Mouse (Mus musculus): ENCODE measurements at regions not wholly inside any gene's neighbourhood (a gene's known extent, or its start where the extent isn't known, plus 50 kb on each side); places are given as distances from the start of the nearest gene placed in this dataset.

- DNase-seq (ENCODE audit: low spot score), result no peak
These were observed 164.3 kb upstream of the Ednrb start for GRCm38 (mm10) chr14:104008538-104008937.

- DNase-seq (ENCODE audit: low spot score), result no peak
These were observed 162.2 kb upstream of the Ednrb start for GRCm38 (mm10) chr14:104006426-104006825.

DNA sequence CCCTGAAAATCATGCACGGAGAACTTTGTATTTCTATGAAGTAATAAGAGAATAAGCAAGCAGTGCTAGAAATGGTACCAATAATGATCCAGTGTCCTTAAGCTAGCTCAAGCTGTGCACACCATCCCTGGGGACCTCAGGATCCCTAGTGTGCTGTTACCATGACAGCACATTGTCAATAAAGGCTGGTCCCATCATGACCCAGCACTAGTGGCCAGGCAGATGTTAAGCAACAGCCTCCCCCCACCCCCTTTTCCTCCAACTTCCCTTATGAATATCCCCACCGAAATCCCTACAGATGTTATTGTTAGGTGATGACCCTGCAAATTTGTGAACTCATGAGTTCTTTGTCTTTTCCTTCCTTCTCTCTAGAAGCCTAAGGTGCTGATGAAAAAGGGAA lies 160.9 kb upstream of the Ednrb start:
- DNase-seq (ENCODE audit: low spot score), result no peak

DNA sequence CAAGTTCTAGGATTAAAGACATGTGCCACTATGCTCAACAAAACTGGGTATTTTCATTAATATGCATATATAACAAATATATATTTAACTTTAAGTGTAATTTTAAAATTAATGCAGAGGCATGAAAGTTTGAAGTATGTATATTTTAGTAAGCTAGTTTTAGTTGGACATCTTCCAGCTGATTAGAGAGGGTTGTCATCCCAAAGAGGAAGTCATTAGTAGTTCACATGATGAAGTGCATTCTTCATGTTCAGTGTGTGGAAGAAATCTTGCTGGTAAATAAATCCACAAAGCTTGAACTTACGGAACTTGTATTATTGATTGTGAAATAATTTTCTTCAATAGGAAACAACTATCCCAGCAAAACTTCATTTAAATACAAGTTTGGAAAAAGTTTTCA lies 158.2 kb upstream of the Ednrb start:
- no peak for DNase-seq (ENCODE audit: low spot score)

DNA sequence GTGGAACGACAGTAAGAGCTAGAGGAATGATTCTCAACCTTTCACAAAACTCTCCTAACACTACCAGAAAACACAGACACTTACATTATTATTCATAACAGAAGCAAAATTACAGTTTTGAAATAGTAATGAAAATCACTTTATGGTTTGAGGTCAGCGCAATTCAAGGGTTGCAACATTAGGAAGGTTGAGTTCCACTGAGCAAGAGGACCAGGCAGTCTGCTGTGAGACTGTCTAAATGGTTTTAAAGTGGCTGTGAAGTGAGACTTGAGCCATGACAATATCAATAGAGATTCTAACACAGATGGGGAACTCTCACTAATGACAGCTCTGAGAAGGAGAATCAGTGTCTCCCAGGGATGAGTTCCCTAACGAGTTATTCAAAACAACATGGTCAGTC lies 146.2 kb upstream of the Ednrb start:
- DNase-seq (ENCODE audit: low spot score), result no peak

DNA sequence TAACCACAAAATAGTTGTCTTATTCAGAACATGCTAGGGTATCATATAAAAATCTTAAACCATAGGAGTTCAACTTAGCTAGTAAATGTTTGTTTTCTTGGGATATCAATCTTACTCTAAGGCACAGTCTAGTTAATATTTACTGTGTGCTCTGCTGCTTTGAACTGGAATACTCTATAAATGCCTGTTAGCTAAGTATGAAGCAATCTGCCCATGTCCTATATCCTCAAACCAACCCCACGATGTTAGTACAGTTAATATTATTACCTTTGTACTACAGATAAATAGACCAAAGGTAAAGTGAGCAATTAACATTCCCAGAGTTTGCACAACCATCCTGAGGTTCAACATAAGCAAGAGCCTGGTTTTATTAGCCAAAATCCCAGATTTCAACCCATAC lies 145.7 kb upstream of the Ednrb start:
- no peak for DNase-seq (ENCODE audit: low spot score)

- no peak for DNase-seq (ENCODE audit: low spot score)
These were observed 143.1 kb upstream of the Ednrb start for GRCm38 (mm10) chr14:103987266-103987665.

DNA sequence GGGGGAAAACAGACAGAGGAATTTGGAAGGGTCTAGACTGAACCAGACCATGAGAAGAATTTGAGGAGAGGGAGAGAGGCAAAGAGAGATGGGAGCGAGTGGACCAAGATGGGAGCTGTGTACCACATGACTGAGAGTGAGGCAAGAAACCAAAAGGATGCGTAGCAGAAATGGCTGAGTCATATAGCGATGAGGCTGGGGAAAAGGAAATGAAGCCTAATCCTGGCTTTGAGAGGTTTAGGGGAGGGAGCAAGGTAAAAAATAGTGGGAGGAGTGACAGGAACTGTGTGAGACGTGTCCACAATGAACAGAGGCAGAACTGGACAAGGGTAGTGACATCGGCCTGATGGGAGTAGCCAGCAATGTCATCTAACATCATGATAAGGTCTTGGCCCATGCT lies 140.1 kb upstream of the Ednrb start:
- no peak for DNase-seq (ENCODE audit: low spot score)

DNA sequence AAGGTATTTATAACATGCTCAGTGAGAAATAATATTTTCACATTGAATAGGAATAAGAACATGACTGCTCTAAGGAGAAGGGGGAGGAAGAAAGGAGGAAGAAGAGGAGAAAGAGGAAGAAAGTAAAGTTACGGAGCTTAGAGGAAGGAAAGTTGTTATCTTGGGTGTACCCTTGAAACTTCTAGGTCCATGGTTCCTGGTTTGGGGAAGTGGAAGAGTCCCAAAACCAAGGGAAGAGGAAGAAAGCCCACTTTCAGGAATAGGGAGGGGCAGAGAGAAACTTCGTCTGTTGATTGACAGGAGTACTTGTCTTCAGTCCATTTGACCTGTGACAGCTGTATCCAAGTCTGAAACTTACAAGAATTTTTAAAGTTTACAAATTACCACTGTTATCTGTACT lies 134.6 kb upstream of the Ednrb start:
- no peak for DNase-seq (ENCODE audit: low spot score)

- no peak for DNase-seq (ENCODE audit: low spot score)
These were observed 133.6 kb upstream of the Ednrb start for GRCm38 (mm10) chr14:103977769-103978168.

DNA sequence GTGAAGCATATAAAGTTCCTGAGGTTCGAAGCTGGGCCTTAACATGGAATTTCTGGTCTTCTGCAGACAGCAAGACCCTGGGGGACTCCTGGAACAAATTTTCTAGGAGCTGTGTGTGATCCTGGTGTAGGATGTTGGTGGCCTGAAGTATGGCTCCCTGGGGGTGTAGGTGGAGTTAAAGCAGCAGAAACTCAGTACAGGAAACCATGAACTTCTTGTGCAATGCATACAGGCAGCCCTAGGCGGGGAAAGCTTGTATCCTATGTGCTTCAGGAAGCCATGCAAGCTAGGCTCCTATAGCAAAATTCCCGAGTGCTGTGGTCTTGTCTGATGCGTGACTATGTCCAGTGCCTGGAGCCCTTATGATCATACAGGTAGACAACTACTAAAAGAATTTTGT lies 129.8 kb upstream of the Ednrb start:
- no peak for DNase-seq (ENCODE audit: low spot score)

- no peak for DNase-seq (ENCODE audit: low spot score)
These were observed 128.9 kb upstream of the Ednrb start for GRCm38 (mm10) chr14:103973111-103973510.

- no peak for DNase-seq (ENCODE audit: low spot score)
These were observed 125.1 kb upstream of the Ednrb start for GRCm38 (mm10) chr14:103969305-103969704.

DNA sequence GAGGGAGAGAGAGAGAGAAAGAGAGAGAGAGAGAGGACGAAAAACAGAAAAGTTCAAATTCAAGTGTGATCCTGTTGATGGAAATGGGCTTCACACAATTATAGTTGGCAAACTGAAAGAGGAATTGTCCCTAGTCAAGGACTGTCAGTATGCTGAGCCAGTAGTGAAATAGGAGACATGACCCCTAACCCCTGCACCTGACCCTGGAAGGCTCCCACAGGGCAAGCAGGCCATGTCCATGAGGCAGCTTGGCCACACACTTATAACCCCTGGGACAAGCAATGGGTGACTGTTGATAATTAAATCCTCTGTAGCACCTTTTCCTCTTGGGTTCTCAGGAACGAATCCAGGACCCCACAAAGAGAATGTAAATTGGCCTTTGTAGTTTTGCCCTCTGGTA lies 122.1 kb upstream of the Ednrb start:
- DNase-seq (ENCODE audit: low spot score), result no peak

DNA sequence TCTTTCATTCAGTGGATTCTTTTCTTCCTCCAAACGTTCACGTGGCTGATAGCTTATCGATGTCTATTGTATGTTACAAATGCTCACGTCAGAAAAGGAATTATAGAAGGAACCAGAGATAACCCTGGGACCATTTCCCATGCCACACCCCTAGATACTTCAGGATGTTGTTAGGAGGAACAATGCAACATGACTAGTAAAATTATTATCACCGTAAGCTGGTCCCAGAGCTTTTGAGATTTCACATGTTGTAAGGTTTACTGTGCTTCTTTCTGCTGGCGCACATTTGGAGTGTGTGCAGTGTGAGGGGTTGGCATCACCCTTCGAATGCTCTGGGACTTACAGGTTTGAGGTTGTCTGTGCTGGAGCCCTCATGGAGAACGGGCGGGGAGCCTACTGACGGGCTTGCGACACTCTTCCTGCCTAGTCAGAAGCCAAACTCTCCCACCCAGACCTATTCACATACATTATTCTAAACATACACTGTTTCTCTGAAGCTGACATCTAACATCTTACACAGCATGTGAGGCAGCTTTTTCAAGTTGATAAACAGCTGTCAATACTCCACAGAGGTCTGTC lies 118.2 kb upstream of the Ednrb start:
- DNase-seq (ENCODE audit: low spot score), result no peak

DNA sequence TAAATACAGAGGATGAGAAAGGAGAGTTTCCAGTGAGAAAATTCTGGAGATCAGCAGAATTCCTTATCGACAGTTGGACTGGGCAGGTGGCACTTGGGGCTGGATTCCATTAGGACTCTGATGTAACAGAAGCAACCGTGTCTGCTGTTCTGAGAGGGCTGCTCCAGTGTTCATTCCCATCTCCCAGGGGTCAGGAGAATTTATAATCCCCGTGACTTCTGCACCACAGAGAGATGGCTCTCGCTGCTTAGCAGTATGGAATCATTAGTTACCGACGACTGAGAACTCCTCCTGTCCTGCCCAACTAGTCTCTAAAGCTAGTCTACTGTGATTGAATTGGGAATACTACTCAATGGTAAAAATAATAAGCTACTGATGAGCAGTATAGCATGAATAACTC lies 107.7 kb upstream of the Ednrb start:
- DNase-seq (ENCODE audit: low spot score), result no peak

DNA sequence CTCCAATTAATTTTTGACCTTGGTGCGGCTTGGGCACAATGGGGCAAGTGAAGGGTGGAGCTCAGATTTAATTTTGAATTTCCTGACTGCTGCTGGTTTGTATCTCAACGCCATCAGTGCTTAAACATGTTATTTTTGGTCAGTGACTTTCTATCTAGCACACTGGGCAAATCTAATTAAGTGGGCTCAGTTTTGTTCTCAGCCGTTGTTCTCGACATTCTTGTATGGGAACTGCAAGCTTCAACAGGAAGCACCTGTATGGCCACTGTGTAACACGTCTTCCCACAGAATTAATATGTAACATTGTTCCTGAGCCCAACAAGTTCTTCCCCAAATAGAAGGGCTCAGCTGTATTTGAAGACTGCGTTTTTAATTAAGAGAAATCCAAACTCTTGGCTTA lies 105.7 kb upstream of the Ednrb start:
- DNase-seq (ENCODE audit: low spot score), result no peak

GRCm38 (mm10) chr14:103948026-103948777 lies 104.0 kb upstream of the Ednrb start:
- no peak for DNase-seq (ENCODE audit: low spot score)

GRCm38 (mm10) chr14:103945753-103946152 lies 101.6 kb upstream of the Ednrb start:
- no peak for DNase-seq (ENCODE audit: low spot score)

GRCm38 (mm10) chr14:103939867-103940266 lies 95.7 kb upstream of the Ednrb start:
- DNase-seq (ENCODE audit: low spot score), result no peak

GRCm38 (mm10) chr14:103938937-103939336 lies 94.7 kb upstream of the Ednrb start:
- DNase-seq (ENCODE audit: low spot score), result no peak

- DNase-seq (ENCODE audit: low spot score), result no peak
These were observed 94.0 kb upstream of the Ednrb start for GRCm38 (mm10) chr14:103938201-103938600.

DNA sequence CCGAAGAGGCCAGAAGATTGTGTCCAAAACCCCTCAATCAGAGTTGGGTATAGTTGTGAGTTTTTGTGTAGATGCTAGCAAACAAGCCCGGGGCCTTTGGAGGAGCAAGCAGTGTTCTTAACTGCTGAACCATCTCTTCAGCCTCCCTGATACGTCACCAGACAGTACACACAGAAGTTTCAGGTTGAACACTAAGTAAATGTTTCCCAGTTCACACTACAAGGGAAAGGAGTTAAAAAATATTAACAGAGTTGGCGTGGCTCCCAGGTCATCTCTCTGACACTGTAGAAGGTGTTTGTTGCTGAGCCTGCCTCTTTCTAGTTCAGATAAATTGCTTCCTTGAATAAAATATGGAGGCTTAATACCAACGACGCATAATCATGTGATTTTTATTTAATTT lies 93.5 kb upstream of the Ednrb start:
- no peak for DNase-seq (ENCODE audit: low spot score)

DNA sequence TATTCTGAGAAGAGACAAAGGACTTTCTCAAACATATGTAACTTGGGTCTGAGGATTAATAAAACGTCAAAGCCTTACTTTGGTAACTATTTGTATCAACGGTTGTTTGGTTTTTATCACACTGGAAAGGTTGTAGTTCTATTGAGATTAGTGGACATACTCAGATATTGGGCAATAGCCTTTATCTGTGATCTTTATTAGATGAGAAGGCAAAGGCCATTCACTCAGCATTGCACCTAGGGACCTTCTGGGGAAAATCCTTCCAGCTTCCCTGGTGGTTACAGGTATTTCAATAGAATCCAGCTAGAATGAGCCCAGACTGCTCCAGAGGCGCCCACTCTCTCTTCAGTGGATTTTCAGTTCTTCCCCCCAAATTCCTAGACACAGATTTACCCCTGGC lies 89.6 kb upstream of the Ednrb start:
- no peak for DNase-seq (ENCODE audit: low spot score)
